Mouse (Mus musculus): Measurements from ENCODE around the gene 1600002K03Rik. TPM values are rescaled to one million over a fixed set of nuclear protein-coding genes. Genes with fewer than 3 reads are reported as not detected.

Gene 1600002K03Rik
- polyA plus RNA-seq, 1 experiment: 7.6 TPM

DNA sequence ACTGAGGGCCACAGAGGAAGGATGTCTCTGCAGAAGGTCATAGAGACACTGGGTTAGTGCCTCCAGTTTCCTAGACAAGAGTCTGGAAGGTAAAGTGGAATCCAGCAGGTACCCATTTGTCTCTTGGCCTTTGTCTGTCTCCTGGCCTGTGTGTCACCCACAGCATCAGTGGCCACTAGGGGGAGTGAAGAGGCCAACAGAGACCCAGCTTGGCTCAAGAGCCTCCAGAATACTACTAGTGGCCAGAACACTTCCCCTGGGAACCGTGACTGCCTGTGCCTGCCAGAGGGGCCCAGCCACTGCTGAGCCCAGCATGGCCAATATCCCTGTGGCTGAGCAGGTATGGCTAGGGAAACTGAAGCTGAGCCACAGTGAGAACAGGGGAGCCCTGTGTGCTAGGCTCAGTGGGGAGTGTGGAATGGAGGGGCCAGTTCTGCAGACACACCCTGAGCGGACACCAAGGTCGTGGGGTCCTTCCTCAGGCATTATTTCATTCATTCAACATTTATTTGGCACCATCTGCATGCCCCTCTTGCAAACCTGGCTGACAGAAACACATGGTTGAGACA, 26.8 kb downstream of the 1600002K03Rik start:
- Histone ChIP-seq H3K9ac (ENCODE audit: low read depth, poor library complexity, severe bottlenecking) (no peak overlapping the region), H3K9me3 (replicated peaks; ENCODE audit: control insufficient read depth, insufficient read depth, low read length, poor library complexity, severe bottlenecking) (no peaks in the 10 kb centered on the region), H3K27ac (ENCODE audit: insufficient read depth, low read length) (no peak overlapping the region), H3K4me1 (ENCODE audit: control insufficient read depth, insufficient read depth, low read length) (peaks cover 2% of the 10 kb centered on the region), H3K36me3 (ENCODE audit: control insufficient read depth, insufficient read depth, low read length, poor library complexity, severe bottlenecking) (no peaks in the 10 kb centered on the region), H3K27me3 (ENCODE audit: control insufficient read depth, insufficient read depth, low read length, poor library complexity, severe bottlenecking) (no peaks in the 10 kb centered on the region), H3K4me3 (ENCODE audit: low read depth, low read length) (no peak overlapping the region)
- TF ChIP-seq POLR2A (IDR thresholded peaks at IDR 0.05; ENCODE audit: insufficient read depth, low read length): no peak
- TF ChIP-seq CTCF (IDR thresholded peaks at IDR 0.05; ENCODE audit: low read depth, low read length): peak; percentile 88
- TF ChIP-seq EP300 (IDR thresholded peaks at IDR 0.05; ENCODE audit: insufficient read depth, low read depth, low read length): no peak

DNA sequence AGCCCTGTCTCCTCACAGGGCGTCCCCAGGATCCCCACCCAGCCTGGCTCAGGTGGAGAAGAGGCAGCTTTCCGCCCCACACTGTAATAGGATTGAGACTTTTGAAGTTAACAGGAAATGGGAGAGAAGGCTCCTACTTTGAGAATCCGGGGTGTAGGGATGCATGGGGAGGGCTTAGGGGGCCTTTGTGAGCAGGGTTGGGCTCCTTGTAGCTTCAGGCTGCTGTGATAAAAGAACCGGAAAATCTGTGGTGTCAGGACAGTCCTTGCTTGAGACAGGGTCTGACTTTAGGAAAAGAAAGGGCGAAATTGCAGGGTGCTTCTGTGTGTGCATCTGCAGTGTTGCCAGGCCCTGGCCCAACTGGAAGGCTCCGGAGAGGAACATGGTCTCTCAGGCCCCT, 27.7 kb downstream of the 1600002K03Rik start:
- Histone ChIP-seq H3K9me3 (replicated peaks; ENCODE audit: control insufficient read depth, insufficient read depth, low read length, poor library complexity, severe bottlenecking) (no peaks in the 10 kb centered on the region), H3K27ac (ENCODE audit: insufficient read depth, low read length) (no peak overlapping the region), H3K36me3 (ENCODE audit: control insufficient read depth, insufficient read depth, low read length, poor library complexity, severe bottlenecking) (no peaks in the 10 kb centered on the region), H3K27me3 (ENCODE audit: control insufficient read depth, insufficient read depth, low read length, poor library complexity, severe bottlenecking) (no peaks in the 10 kb centered on the region), H3K4me1 (ENCODE audit: control insufficient read depth, insufficient read depth, low read length) (peaks cover 2% of the 10 kb centered on the region), H3K4me3 (ENCODE audit: low read depth, low read length) (peak overlapping the region; percentile 23; the same call in 1 of the 2 replicates), H3K9ac (ENCODE audit: low read depth, poor library complexity, severe bottlenecking) (no peak overlapping the region)
- no peak for TF ChIP-seq CTCF (IDR thresholded peaks at IDR 0.05; ENCODE audit: low read depth, low read length)

DNA sequence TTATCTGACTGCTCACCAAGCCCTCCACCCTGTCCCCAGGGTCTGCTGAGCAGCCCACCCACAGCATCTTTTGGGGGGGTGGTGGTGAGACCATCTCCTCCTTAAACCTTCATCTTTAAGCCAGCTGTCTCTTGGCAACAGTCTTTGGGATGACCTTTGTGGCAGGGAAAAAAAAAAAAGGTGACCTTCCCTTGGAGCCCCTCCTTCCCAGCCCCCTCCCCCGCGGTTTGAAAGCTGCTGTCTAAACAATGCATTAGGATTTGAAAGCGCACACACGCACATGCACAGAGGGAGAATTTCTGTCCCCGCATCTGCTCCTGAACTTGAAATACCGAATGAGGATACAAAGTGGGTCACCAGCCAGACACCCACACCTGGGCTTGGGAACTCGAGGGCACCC, 31.3 kb downstream of the 1600002K03Rik start:
- Histone ChIP-seq H3K27ac (ENCODE audit: insufficient read depth, low read length) (no peak overlapping the region), H3K4me3 (ENCODE audit: low read depth, low read length) (no peak overlapping the region), H3K27me3 (ENCODE audit: control insufficient read depth, insufficient read depth, low read length, poor library complexity, severe bottlenecking) (no peaks in the 10 kb centered on the region), H3K4me1 (ENCODE audit: control insufficient read depth, insufficient read depth, low read length) (peaks cover 2% of the 10 kb centered on the region), H3K9ac (ENCODE audit: low read depth, poor library complexity, severe bottlenecking) (no peak overlapping the region), H3K9me3 (replicated peaks; ENCODE audit: control insufficient read depth, insufficient read depth, low read length, poor library complexity, severe bottlenecking) (no peaks in the 10 kb centered on the region), H3K36me3 (ENCODE audit: control insufficient read depth, insufficient read depth, low read length, poor library complexity, severe bottlenecking) (no peaks in the 10 kb centered on the region)
- TF ChIP-seq EP300 (IDR thresholded peaks at IDR 0.05; ENCODE audit: insufficient read depth, low read depth, low read length) (no peak), CTCF (IDR thresholded peaks at IDR 0.05; ENCODE audit: low read depth, low read length) (no peak), POLR2A (IDR thresholded peaks at IDR 0.05; ENCODE audit: insufficient read depth, low read length) (no peak)

DNA sequence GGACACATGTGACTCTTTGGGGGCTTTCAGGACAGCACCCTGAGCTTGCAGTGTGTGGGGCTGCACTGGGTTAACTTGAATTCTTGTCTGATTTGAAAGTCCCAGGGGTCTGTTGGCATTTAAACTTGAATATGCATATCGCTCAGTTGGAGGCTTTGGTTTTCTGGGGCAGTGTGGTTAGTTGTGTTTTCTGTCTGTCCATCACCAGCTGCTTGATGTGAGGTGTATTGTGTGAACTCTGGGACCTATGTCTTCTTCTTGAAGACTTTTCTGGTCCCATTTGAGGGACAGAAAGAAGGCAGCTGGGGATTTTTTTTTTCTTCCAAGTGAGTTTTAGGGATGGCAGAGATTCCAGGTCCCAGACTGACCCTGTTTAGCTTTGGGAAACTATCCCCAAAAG, 34.5 kb downstream of the 1600002K03Rik start:
- H3K4me1 ChIP-seq (ENCODE audit: control insufficient read depth, insufficient read depth, low read length): peaks cover 2% of the 10 kb centered on the region
- H3K9me3 ChIP-seq (replicated peaks; ENCODE audit: control insufficient read depth, insufficient read depth, low read length, poor library complexity, severe bottlenecking): no peaks in the 10 kb centered on the region
- TF ChIP-seq CTCF (IDR thresholded peaks at IDR 0.05; ENCODE audit: low read depth, low read length): no peak
- TF ChIP-seq POLR2A (IDR thresholded peaks at IDR 0.05; ENCODE audit: insufficient read depth, low read length): no peak
- no peak for TF ChIP-seq EP300 (IDR thresholded peaks at IDR 0.05; ENCODE audit: insufficient read depth, low read depth, low read length)
- no peak overlapping the region for H3K27ac ChIP-seq (ENCODE audit: insufficient read depth, low read length)
- H3K4me3 ChIP-seq (ENCODE audit: low read depth, low read length): no peak overlapping the region
- no peak overlapping the region for H3K9ac ChIP-seq (ENCODE audit: low read depth, poor library complexity, severe bottlenecking)
- H3K36me3 ChIP-seq (ENCODE audit: control insufficient read depth, insufficient read depth, low read length, poor library complexity, severe bottlenecking): no peaks in the 10 kb centered on the region
- no peaks in the 10 kb centered on the region for H3K27me3 ChIP-seq (ENCODE audit: control insufficient read depth, insufficient read depth, low read length, poor library complexity, severe bottlenecking)

DNA sequence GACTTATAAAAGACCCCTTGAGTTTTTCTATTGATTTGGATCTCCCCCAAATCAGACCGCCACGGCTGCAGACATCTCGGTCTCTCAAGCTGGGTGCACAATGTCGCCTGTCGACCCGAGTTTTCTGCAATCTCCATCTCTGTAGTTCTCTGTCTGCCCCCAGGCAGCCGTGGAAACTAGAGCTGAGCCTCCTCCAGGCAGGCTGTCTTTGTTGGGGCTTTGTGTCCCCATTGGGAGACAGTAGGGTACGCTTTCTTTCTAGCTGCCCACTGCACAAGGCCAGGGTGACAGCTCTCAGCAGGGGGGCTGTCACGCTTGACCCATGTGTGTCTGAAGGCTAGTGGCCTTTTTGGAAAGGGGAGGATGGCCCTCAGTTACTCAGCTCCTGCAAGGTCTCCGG, 34.9 kb downstream of the 1600002K03Rik start:
- Histone ChIP-seq H3K4me1 (ENCODE audit: control insufficient read depth, insufficient read depth, low read length) (peaks cover 2% of the 10 kb centered on the region), H3K9ac (ENCODE audit: low read depth, poor library complexity, severe bottlenecking) (no peak overlapping the region), H3K4me3 (ENCODE audit: low read depth, low read length) (no peak overlapping the region), H3K27me3 (ENCODE audit: control insufficient read depth, insufficient read depth, low read length, poor library complexity, severe bottlenecking) (no peaks in the 10 kb centered on the region), H3K36me3 (ENCODE audit: control insufficient read depth, insufficient read depth, low read length, poor library complexity, severe bottlenecking) (no peaks in the 10 kb centered on the region), H3K27ac (ENCODE audit: insufficient read depth, low read length) (no peak overlapping the region), H3K9me3 (replicated peaks; ENCODE audit: control insufficient read depth, insufficient read depth, low read length, poor library complexity, severe bottlenecking) (no peaks in the 10 kb centered on the region)
- no peak for TF ChIP-seq POLR2A (IDR thresholded peaks at IDR 0.05; ENCODE audit: insufficient read depth, low read length)
- TF ChIP-seq CTCF (IDR thresholded peaks at IDR 0.05; ENCODE audit: low read depth, low read length): no peak
- no peak for TF ChIP-seq EP300 (IDR thresholded peaks at IDR 0.05; ENCODE audit: insufficient read depth, low read depth, low read length)

DNA sequence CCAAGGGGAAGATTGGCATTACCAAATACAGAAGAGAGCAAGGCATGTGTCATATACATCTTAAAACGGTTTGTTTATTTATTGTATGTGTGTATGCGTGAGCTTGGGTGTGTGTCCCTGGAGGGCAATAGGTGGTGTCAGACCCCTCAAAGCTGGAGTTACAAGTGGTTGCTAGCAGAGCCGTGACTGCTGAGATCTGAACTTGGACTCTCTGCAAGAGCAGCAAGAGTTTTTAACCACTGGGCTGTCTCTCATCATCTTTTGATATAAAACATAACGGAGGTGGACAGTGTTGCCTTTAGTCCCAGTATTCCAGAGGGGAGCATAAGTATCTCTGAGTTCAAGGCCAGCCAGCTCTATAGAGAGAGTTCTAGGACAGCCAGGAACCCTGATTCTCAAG, 35.5 kb downstream of the 1600002K03Rik start:
- no peak overlapping the region for H3K27ac ChIP-seq (ENCODE audit: insufficient read depth, low read length)
- peaks cover 2% of the 10 kb centered on the region for H3K4me1 ChIP-seq (ENCODE audit: control insufficient read depth, insufficient read depth, low read length)
- no peaks in the 10 kb centered on the region for H3K36me3 ChIP-seq (ENCODE audit: control insufficient read depth, insufficient read depth, low read length, poor library complexity, severe bottlenecking)
- H3K9ac ChIP-seq (ENCODE audit: low read depth, poor library complexity, severe bottlenecking): no peak overlapping the region
- no peaks in the 10 kb centered on the region for H3K9me3 ChIP-seq (replicated peaks; ENCODE audit: control insufficient read depth, insufficient read depth, low read length, poor library complexity, severe bottlenecking)
- H3K4me3 ChIP-seq (ENCODE audit: low read depth, low read length): no peak overlapping the region
- no peaks in the 10 kb centered on the region for H3K27me3 ChIP-seq (ENCODE audit: control insufficient read depth, insufficient read depth, low read length, poor library complexity, severe bottlenecking)
- no peak for TF ChIP-seq CTCF (IDR thresholded peaks at IDR 0.05; ENCODE audit: low read depth, low read length)
- no peak for TF ChIP-seq POLR2A (IDR thresholded peaks at IDR 0.05; ENCODE audit: insufficient read depth, low read length)
- TF ChIP-seq EP300 (IDR thresholded peaks at IDR 0.05; ENCODE audit: insufficient read depth, low read depth, low read length): no peak

Data from ES-Bruce4 (cell line).